Mouse (Mus musculus): ENCODE results near the gene Rragc.

GRCm38 (mm10) chr4:123905126-123905668, 12.0 kb upstream of the Rragc start:
- TF ChIP-seq CTCF (IDR thresholded peaks at IDR 0.05) (no peak), EP300 (IDR thresholded peaks at IDR 0.05) (no peak)

All from lung, postnatal 0 days (tissue).